Mouse (Mus musculus) cerebral cortex, adult 2 months (tissue): ENCODE data around the gene Lmln.

ENCODE experiments used
- WGBS: fragments of 180-500 bp; shearing (Covaris S2); methylation state at CpG from one replicate; pipeline ENCODE4 v1.1.7; 2018; 5-methylcytosine and 5-hydroxymethylcytosine counted together

The Lmln gene

GRCm38 (mm10) chr16:33135167-33135566 is 72.8 kb downstream of the Lmln start:
- 77% methylated on average over 4 of the region's 4 CpGs for WGBS

- 90% methylated on average over 7 of the region's 7 CpGs for WGBS
Measured at GRCm38 (mm10) chr16:33139061-33139460, 76.7 kb downstream of the Lmln start.

DNA sequence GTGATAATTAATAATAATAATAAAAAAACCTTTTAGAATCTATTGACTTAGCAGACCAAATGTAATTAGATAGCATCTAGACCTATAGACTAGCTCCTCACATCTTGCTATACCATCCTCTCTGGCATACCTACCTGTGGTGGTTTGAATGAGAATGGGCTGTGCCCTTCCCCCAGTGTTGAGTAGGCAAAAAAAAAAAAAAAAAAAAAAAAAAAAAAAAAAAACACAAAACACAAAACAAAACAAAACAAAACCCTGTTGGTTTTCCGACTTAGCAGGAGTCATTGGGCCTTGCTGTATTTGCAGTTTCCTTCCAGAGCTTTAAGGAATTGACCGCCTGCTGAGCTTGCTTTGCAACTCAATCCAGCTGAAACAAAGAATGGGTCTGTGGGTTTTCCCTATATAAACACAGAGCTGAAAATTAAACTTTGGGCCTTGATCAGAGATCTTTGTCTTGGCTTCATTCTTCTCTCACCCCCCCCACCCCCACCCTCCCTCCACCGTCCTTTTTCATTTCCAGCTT is 79.5 kb downstream of the Lmln start:
- 67% methylated on average over 3 of the region's 3 CpGs for WGBS

- WGBS = 91% methylated on average over 2 of the region's 2 CpGs
Measured at GRCm38 (mm10) chr16:33143452-33143851, 81.1 kb downstream of the Lmln start.

GRCm38 (mm10) chr16:33146185-33146584 is 83.9 kb downstream of the Lmln start:
- 94% methylated on average over 3 of the region's 3 CpGs for WGBS

GRCm38 (mm10) chr16:33148135-33148534 is 85.8 kb downstream of the Lmln start:
- 76% methylated on average over 4 of the region's 4 CpGs for WGBS

DNA sequence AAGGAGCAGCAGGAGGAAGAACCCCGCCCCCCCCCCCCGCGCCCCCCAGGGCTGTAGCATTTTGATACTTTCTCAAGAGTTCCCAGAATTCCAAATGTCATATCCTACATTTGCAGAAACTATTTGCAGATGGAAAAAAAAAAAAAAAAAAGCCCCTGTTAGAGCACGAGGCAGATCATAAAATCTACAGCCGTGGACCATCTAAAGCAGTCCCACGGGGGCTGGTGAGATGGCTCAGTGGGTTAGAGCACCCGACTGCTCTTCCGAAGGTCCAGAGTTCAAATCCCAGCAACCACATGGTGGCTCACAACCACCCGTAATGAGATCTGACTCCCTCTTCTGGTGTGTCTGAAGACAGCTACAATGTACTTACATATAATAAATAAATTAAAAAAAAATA is 88.6 kb downstream of the Lmln start:
- 48% methylated on average over 9 of the region's 9 CpGs for WGBS

DNA sequence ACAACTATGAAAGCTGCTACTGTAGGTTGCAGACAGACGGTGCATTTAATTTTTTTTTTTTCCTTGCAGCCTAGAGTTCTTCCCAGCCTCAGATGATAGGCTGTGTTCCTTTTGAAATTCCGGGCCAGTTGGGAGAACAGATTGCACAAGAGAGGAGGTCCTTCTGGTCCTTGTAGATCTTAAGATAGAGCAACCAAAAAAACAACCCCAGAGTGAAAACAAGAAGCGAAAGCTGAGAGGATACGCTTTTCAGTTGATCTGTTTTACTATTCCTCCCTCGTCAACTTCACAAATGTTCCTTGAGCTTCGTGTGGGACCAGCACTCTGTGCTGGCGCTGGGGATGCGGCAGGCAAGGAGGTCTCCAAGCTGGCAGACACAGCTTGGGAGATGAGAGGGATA is 89.2 kb downstream of the Lmln start:
- WGBS = 28% methylated on average over 8 of the region's 8 CpGs

GRCm38 (mm10) chr16:33154992-33155391 is 92.7 kb downstream of the Lmln start:
- WGBS = 42% methylated on average over 4 of the region's 4 CpGs

DNA sequence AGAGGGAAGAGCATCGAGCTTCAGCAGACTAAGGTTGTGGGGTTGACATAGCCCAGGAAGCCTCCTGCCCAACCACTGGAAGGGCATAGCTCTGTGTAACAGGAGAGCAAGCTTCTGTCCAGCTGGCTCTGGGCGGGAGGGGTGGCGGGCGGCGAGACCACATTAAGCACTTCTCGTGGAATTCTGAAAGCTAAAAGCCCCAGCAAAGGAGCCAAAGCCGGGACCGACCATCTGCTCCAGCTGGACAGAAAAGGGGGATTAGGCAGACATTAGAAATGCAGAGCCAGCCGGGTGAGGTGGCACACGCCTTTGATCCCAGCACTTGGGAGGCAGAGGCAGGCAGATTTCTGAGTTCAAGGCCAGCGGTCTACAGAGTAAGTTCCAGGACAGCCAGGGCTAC is 95.7 kb downstream of the Lmln start:
- 60% methylated on average over 11 of the region's 11 CpGs for WGBS

- 48% methylated on average over 14 of the region's 14 CpGs for WGBS
Measured at GRCm38 (mm10) chr16:33158590-33159071, 96.3 kb downstream of the Lmln start.

DNA sequence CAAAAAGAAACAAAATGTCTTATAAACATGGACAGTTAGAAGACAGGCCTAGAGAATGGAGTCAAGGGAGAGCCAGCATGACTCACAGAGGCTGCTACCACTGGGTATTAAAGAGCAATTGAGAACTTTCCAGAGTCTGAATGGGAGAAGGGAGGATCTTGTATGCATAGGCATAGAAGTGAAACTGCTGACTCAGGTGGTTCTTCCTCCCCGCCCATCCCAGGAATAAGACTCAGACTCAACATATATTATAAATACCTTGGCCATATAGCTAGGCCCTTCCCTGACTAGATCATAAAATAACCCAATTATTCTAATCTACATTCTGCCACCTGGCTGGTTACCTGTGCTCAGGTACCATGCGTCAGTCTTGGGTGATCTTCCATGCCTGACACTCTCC is 97.0 kb downstream of the Lmln start:
- 91% methylated on average over 2 of the region's 2 CpGs for WGBS

DNA sequence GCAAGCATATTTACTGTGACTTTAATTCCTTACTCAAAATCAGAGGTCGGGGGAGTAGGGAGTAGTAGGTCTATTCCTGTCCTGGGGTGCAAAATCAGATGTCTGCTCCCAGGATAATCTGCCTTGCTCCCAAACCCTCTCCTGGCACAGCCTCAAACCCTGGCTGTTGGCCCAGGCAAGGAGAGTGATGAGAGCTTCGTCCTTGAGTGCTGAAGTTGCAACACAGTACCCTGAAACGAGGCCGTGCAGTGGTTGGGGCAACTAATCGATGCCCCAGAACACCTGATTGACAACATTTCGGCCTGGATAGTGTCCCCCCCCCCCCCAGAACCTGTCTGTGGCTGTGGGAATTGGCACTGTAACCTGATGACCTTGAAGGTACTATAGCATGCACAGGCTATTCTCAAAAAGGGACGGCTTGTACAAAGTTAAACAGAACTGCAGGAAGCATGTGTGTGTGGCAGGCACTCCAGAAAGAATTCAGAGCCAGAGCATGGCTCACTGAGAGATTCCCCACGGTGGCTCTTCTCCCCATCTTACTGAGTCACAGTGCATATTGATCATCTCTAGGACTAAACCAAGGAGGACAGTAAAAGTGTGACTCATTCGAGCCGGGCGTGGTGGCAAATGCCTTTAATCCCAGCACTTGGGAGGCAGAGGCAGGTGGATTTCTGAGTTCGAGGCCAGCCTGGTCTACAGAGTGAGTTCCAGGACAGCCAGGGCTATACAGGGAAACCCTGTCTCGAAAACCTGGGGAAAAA is 101.2 kb downstream of the Lmln start:
- WGBS = 47% methylated on average over 13 of the region's 13 CpGs

DNA sequence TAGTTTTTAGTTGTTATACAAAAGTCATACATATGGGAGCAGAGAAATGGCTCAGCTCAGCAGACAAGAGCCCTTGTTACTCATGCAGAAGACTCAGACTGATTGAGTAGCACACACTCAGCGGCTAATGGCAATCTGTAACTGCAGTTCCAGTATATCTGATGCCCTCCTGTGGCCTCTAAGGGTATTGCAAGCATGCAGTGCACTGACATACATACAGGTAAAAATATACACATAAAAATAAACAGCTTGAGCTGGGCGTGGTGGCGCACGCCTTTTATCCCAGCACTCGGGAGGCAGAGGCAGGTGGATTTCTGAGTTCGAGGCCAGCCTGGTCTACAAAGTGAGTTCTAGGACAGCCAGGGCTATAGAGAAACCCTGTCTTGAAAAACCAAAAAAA is 104.0 kb downstream of the Lmln start:
- whole genome bisulfite sequencing = 58% methylated on average over 6 of the region's 6 CpGs

DNA sequence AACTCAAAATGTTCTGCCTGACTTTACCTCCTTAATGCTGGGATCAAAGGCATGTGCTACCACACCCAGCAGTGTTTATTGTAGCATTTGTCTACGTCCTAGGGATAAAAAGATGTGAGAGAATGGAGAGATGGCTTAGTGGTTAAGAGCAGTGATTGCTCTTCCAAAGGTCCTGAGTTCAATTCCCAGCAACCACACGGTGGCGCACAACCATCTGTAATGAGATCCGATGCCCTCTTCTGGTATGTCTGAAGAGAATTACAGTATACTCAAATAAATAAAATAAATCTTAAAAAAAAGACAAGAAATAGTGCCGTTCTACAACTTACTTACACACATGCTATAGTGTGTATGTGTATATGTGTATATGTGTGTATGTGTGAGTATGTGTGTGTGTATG is 105.2 kb downstream of the Lmln start:
- 47% methylated on average over 5 of the region's 5 CpGs for WGBS

- WGBS = 76% methylated on average over 8 of the region's 8 CpGs
Measured at GRCm38 (mm10) chr16:33169471-33170034, 107.2 kb downstream of the Lmln start.

- 66% methylated on average over 9 of the region's 9 CpGs for WGBS
Measured at GRCm38 (mm10) chr16:33170716-33171587, 108.6 kb downstream of the Lmln start.

DNA sequence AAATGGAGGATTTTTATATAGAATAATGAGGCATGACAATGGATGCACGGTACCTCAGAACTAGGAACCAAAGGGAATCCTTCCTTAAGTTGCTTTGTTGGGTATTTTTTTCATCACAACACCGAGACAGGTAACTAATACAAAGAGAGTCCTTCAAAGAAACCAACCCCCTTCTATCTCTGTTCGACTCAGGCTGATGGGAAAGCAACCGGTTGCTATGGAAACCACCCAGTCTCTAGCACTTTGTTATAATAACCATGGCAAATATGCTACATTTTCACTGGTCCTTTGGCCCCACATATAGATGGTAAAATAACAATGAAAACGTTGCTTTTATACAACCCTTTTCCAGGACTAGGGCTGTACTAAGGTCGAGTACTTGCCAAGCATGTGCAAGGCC is 109.5 kb downstream of the Lmln start:
- 70% methylated on average over 6 of the region's 6 CpGs for WGBS

DNA sequence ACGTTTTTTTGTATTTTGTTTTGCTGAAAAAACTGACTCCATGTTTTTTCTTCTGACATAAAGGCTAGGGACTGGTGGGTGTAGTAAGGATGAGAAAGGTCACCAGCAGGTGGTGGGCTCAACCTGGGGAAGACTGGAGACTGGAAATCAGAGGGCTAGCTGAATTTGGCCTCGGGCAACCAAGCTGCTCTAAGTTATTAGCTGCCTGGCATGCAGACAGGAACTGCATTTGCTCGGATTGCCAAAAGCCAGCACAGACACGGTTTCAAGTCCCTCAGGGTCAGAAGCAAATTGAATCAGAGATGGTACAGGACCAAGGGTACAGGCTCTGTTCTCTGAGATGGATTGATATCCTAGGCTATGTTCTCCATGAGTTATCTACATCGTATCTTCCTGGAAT is 110.8 kb downstream of the Lmln start:
- 64% methylated on average over 5 of the region's 5 CpGs for WGBS

- 90% methylated on average over 5 of the region's 5 CpGs for WGBS
Measured at GRCm38 (mm10) chr16:33176831-33177230, 114.5 kb downstream of the Lmln start.
